20 mouse cellular contexts compared by ENCODE assay signal in the genomic region with DNA sequence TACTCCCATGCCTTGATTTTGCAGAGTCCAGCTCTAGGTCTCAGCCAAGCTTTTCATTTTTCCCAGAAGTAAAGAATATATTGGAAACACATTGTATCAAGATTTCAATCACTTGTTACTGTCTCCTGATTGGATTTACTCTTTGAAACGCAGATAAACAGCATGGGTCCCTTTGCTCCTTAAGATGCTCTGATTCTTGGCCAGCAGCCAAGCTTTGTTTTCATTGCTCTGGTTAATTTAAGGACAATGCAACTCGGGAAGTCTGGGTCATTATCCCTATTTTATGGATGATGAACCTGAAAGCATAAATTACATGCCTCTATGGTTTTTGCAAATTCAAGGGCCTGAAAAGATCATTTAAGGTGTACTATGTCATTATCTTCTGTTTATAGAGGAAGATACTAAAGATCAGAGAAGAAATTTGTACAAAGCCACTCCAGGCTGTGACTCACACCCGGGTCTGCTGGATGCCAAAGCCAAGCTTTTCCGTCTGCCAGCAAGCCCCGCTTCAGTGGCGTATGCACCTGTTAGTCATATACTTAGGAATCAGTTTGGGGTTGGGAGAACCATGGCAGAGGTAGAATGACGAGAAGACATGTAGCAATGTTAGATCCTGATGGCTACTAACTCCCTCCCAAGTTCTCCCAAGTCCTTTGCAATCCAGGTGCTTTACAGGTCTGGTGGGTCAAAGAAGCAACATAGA. TPM values are rescaled to one million over a fixed set of nuclear protein-coding genes. Genes with fewer than 3 reads are reported as not detected.
DNase-seq lines count a peak whose midpoint lies in the region; ATAC-seq lines count a peak whose summit lies in the region.
"Had no signal": no experiment of that assay in that cellular context is flagged by ENCODE, and none has a peak within 500 bp of the region (broad histone marks: within the 10 kb centered on the region; RNA-seq: fewer than 3 reads in every experiment).

No protein-coding gene starts in this region.

- no peak overlapping the region for H3K4me2 ChIP-seq in forebrain, embryonic 14.5 days (ENCODE audit: low read length)
- H3K4me2 ChIP-seq in forebrain, embryonic 11.5 days (ENCODE audit: low read depth, low read length, severe bottlenecking), result no peak overlapping the region
- H3K4me2 ChIP-seq in forebrain, embryonic 12.5 days, result no peak overlapping the region
- H3K4me2 ChIP-seq: heart, embryonic 12.5 days; liver, embryonic 12.5 days; midbrain, embryonic 12.5 days had no signal

- no peaks in the 10 kb centered on the region for H3K36me3 ChIP-seq in forebrain, embryonic 14.5 days (ENCODE audit: control insufficient read depth, insufficient read depth, low read length)
- H3K36me3 ChIP-seq in forebrain, embryonic 11.5 days (ENCODE audit: control insufficient read depth, insufficient read depth, low read length), result no peaks in the 10 kb centered on the region
- no peaks in the 10 kb centered on the region for H3K36me3 ChIP-seq in forebrain, embryonic 12.5 days (replicated peaks)
- H3K36me3 ChIP-seq: G1E; heart, embryonic 12.5 days; liver, embryonic 12.5 days; midbrain, embryonic 12.5 days had no signal

- H3K4me3 ChIP-seq in forebrain, embryonic 14.5 days (ENCODE audit: low read depth, low read length), result no peak overlapping the region
- H3K4me3 ChIP-seq in forebrain, embryonic 11.5 days (ENCODE audit: low read depth, low read length), result no peak overlapping the region
- H3K4me3 ChIP-seq in forebrain, embryonic 12.5 days (replicated peaks), result no peak overlapping the region
- H3K4me3 ChIP-seq: heart, embryonic 12.5 days; liver, embryonic 12.5 days; midbrain, embryonic 12.5 days had no signal

- ATAC-seq in forebrain, embryonic 14.5 days, result no peak
- no peak for ATAC-seq in forebrain, embryonic 11.5 days (replicated peaks; ENCODE audit: low FRiP score)
- no peak for ATAC-seq in forebrain, embryonic 12.5 days (ENCODE audit: low FRiP score)
- ATAC-seq: activated CD4-positive, CD25-positive, alpha-beta regulatory T cell, adult 4 months; liver, embryonic 12.5 days had no signal

- H3K27me3 ChIP-seq in forebrain, embryonic 14.5 days (replicated peaks; ENCODE audit: control insufficient read depth, insufficient read depth, low read length), result no peaks in the 10 kb centered on the region
- H3K27me3 ChIP-seq in forebrain, embryonic 11.5 days (ENCODE audit: control insufficient read depth, insufficient read depth, low read length), result no peaks in the 10 kb centered on the region
- H3K27me3 ChIP-seq in forebrain, embryonic 12.5 days, result 0 out of 2 replicates have a peak, but pooled peaks cover 5% of the 10 kb centered on the region
- H3K27me3 ChIP-seq: heart, embryonic 12.5 days; liver, embryonic 12.5 days; midbrain, embryonic 12.5 days had no signal

- H3K9ac ChIP-seq in forebrain, embryonic 14.5 days (ENCODE audit: low read length), result no peak overlapping the region
- H3K9ac ChIP-seq in forebrain, embryonic 11.5 days (ENCODE audit: low read length), result no peak overlapping the region
- no peak overlapping the region for H3K9ac ChIP-seq in forebrain, embryonic 12.5 days
- H3K9ac ChIP-seq: heart, embryonic 12.5 days; liver, embryonic 12.5 days; midbrain, embryonic 12.5 days had no signal

- no peak overlapping the region for H3K27ac ChIP-seq in forebrain, embryonic 14.5 days (ENCODE audit: low read depth, low read length)
- no peak overlapping the region for H3K27ac ChIP-seq in forebrain, embryonic 11.5 days (ENCODE audit: low read depth, low read length)
- H3K27ac ChIP-seq in forebrain, embryonic 12.5 days, result no peak overlapping the region
- H3K27ac ChIP-seq: kidney, postnatal 0 days; liver, embryonic 12.5 days; macrophage; midbrain, embryonic 12.5 days had no signal

- H3K9me3 ChIP-seq in forebrain, embryonic 14.5 days (replicated peaks; ENCODE audit: control insufficient read depth, low read length), result no peaks in the 10 kb centered on the region
- H3K9me3 ChIP-seq in forebrain, embryonic 11.5 days (ENCODE audit: control insufficient read depth, low read length), result no peaks in the 10 kb centered on the region
- H3K9me3 ChIP-seq in forebrain, embryonic 12.5 days, result 0 out of 2 replicates have a peak, but pooled peaks cover 2% of the 10 kb centered on the region
- H3K9me3 ChIP-seq: G1E; liver, embryonic 12.5 days; midbrain, embryonic 12.5 days had no signal

- 33% methylated on average over 7 of the region's 7 CpGs for WGBS in forebrain, embryonic 14.5 days
- WGBS in forebrain, embryonic 11.5 days, result 62% methylated on average over 7 of the region's 7 CpGs
- 55% methylated on average over 7 of the region's 7 CpGs for WGBS in forebrain, embryonic 12.5 days

- no peaks in the 10 kb centered on the region; the same call in 1 of the 2 replicates for H3K4me1 ChIP-seq in forebrain, embryonic 14.5 days (ENCODE audit: control insufficient read depth, insufficient read depth, low read length)
- H3K4me1 ChIP-seq in forebrain, embryonic 11.5 days (replicated peaks; ENCODE audit: control insufficient read depth, insufficient read depth, low read length), result no peaks in the 10 kb centered on the region
- H3K4me1 ChIP-seq in forebrain, embryonic 12.5 days, result no peaks in the 10 kb centered on the region
- H3K4me1 ChIP-seq: heart, embryonic 12.5 days; liver, embryonic 12.5 days; midbrain, embryonic 12.5 days had no signal

- peak; percentile 27 for DNase-seq in forebrain, embryonic 14.5 days (ENCODE audit: low spot score)
- no peak for DNase-seq in forebrain, embryonic 11.5 days (ENCODE audit: low spot score)
- DNase-seq in lung, postnatal 10 days, result peak; percentile 44
- DNase-seq in lung, postnatal 25 days (ENCODE audit: low spot score), result no peak
- peak; percentile 60 for DNase-seq in MN1 (ENCODE audit: low spot score)
- DNase-seq in adrenal gland, postnatal 25 days, result peak; percentile 49
- no peak for DNase-seq in thymus, postnatal 4 days
- DNase-seq: gastrocnemius, postnatal 14 days; heart, postnatal 4 days; layer of hippocampus, adult 9-11 months; thymus, adult 18-20 months had no signal

RNA-seq across cellular contexts. Expression of gene Mypn, which starts 17.5 kb away (rescaled TPM):
- 0.10 and 0.15 TPM in 2 replicates for polyA plus RNA-seq in forebrain, embryonic 14.5 days (2014; fragmentation: Nextera tagmentation; extraction: Ambion mirVana)
- polyA plus RNA-seq in forebrain, embryonic 11.5 days (2014; fragmentation: Nextera tagmentation; extraction: Ambion mirVana), result not detected in 2 replicates
- 0.33 and 0.39 TPM in 2 replicates for total RNA-seq in adrenal gland, postnatal 25 days (2021)
- polyA plus RNA-seq in forebrain, embryonic 12.5 days (2016; fragmentation: Nextera tagmentation; extraction: Ambion mirVana), result not detected in 2 replicates
- total RNA-seq: G1E had no signal
- polyA plus RNA-seq: G1E; intestine, embryonic 14.5 days; kidney, postnatal 0 days; macrophage had no signal

RNA-seq across cellular contexts. Expression of gene Herc4, which starts 22.4 kb away (rescaled TPM):
- 36.6 and 37.7 TPM in 2 replicates for polyA plus RNA-seq in forebrain, embryonic 14.5 days (2014; fragmentation: Nextera tagmentation; extraction: Ambion mirVana)
- polyA plus RNA-seq in forebrain, embryonic 11.5 days (2014; fragmentation: Nextera tagmentation; extraction: Ambion mirVana), result 51.0 and 55.3 TPM in 2 replicates
- 144 and 146 TPM in 2 replicates for total RNA-seq in adrenal gland, postnatal 25 days (2021)
- polyA plus RNA-seq in forebrain, embryonic 12.5 days (2016; fragmentation: Nextera tagmentation; extraction: Ambion mirVana), result 47.1 and 49.6 TPM in 2 replicates

Comparison
In these comparisons a context has a peak if more than half of its experiments do, and no peak if none do; other contexts are left out.
1. DNase-seq: peak in forebrain, embryonic 14.5 days (single experiment), lung, postnatal 10 days (single experiment), MN1 (single experiment) and adrenal gland, postnatal 25 days (single experiment); none in forebrain, embryonic 11.5 days (single experiment), lung, postnatal 25 days (single experiment) and thymus, postnatal 4 days (single experiment).